Mouse (Mus musculus) brain, embryonic 18.5 days (tissue): ENCODE measurements around the gene Xylb.
A peak's percentile ranks its signal among the peaks of the same experiment; 100 is the strongest.

Source experiments
- DNase-seq: peaks from one replicate; pipeline ENCODE4 v3.0.0-alpha.2; 2012; ENCODE audit warnings: low read depth, low spot score

Xylb gene

DNA sequence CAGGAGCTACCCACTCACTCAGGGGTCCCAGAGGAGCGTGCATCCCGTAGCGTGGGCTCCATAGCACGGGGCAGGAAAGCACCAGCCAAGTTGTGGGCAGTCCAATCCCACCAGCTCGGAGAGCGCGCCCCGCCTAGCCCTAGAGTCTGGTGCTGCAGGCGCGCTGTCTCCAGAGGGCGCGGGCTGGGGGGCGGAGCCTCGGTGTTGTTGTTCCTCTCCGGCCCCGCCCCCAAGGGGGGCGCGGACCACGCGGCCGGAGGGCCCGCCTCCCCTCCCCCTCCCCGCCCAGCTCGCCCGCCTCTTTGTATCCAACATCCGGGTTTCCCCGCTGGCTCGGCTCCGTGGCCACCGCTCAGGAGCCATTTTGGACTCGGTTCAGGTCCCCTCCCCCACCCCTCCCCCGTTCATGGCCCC is 44.6 kb downstream of the Xylb start, which contains the start of gene Acvr2b:
Gene Acvr2b (plus strand): TSS at position 318 of the 414 bp plus-strand sequence.
- DNase-seq: peak; percentile 87

- no peak for DNase-seq
Measured at GRCm38 (mm10) chr9:119402253-119403235, 45.4 kb downstream of the Xylb start.

GRCm38 (mm10) chr9:119403236-119403641 is 46.1 kb downstream of the Xylb start:
- DNase-seq: no peak

GRCm38 (mm10) chr9:119404090-119404489 is 46.9 kb downstream of the Xylb start:
- no peak for DNase-seq

DNA sequence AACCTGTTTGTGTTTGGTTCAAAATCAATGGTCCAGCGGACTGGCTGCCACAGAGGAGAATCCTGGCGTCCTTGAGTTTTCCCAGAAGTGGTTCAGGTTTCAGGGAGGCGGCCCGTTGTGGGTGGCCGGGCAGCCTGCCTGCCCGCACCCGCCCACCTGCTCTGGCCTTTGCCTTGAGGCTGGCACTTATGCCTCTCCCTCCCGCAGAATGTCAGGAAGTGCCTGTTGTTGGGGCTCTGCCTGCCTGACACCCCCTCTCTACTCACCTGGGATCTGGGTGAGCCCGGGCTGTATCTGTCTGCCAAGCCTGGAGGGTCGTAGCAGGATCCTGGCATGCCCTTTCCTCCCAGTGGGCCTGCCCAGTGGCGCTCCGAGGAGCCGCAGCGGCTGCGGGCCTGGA is 50.7 kb downstream of the Xylb start:
- no peak for DNase-seq

DNA sequence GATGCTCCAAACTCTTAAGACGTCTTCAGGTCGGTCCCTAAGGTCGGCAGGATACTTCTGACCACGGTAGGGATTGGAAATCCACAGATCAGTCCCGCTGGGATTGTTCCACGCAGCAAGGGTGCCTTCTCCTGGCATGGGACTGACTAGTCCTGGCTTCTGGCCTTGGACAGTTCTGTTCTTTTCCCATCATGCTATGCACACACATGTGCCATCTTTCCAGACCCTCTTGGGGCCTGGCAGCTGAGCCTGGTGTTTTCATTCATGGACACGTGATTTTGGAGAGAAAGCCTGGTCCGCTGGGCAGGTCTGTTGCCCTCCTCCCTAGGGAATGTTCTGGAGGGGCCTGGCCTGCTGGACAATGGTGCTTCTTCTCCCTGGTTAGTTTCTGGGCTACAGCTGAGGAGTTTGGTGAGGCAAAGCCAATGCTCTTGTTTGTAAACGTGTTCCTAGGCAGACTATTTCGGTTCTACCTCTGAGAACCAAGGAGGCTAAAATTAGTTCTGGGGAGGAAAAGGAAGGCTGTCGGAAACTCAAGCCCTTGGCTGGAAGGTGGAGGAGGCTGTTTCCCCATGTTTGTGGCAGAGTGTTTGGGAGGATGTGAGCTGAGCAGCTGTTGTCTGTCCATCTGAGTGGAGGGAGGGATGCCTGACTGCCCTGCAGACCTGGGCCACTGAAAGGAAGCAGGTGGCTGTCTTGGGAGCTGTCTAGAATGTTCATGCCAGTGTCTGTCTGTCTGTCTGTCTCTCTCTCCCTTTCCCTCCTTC is 51.9 kb downstream of the Xylb start:
- DNase-seq: no peak

- DNase-seq: no peak
Measured at GRCm38 (mm10) chr9:119409864-119410263, 52.7 kb downstream of the Xylb start.

GRCm38 (mm10) chr9:119418025-119418424 is 60.8 kb downstream of the Xylb start:
- no peak for DNase-seq

DNA sequence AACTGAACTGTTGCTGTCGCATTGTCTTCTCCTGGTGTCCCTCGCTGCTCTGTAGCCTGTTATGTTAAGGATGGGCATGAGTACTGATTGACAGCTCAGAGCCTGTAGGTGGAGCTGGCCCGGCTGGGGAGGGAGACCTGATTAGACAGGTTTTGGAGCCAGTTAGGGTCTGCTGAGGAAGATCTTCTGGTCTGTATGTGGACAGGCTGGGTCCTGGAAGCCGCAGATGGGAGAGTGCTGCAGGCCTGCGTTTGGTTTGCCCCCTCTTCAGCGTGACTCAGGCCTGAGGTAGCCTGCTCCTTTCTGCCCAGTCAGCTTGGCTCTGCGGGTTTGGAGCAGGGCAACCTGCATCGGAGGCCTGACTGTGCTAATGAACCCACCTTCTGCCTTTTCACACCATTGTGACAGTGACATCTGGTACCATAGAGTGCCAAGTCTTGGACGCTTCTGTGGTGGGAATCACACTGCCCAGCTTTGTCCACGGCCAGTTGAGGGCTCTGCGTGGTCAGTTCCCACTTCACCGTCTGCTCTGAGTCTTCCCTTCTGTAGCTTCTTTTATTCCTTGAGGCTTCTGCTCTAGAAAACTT is 62.8 kb downstream of the Xylb start:
- DNase-seq: no peak

DNA sequence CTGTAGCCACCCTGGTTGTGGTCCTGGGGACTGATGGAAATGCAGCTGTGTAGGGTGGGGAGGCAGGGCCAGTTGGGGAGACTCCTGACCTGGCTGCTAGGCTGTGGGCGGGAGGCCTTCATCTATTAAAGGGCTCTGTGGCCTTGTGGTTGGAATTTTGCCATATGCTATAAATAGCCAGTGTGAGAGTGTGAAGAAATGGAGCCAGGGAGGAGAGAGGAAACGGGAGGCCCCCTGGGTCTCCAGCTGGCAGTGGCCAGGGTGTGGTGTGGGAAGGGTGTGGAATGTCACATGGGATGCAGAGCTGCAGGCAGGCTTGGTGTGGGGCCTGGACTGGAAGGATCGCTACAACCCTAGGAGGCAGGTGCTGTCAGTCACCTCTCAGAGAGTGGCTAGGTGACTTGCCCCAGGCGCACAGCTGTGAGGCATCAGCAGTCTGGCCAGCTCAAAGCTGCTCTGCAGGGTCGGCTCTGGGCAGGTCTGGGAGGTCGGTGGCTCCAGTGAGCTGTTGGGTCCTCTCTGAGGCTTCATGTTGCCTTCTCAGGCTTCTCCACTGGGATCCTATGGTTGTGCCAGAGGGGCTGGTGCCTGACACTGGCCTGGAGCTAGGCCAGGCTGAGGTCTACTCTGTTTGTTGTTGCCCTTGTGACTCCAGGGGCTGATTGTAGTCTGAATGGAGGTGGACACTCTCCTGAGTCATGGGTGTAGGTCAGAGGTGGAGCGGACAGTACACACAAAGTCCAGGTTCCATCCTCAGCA is 68.2 kb downstream of the Xylb start:
- no peak for DNase-seq

DNA sequence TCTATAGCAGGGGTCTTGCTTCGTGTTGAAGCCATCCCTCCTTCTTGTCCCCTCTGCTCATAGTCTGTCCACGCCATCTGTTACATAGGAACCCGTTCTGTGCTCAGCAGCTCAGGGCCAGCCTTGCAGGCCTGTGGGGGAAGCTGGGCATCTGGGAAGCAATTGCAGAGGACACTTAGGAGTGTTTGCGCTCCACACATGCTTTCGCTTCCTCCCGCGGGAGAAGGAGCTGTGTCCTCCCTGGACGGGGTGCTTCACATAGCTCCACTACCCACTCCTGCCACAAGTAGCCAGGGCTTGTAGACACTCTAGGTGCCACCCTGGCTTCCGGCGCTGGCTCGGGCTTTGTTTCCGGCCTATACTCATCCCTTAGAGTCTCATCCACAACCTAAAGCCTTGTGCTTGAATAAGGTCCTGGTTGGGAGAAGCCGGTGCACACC is 68.8 kb downstream of the Xylb start:
- no peak for DNase-seq

- no peak for DNase-seq
Measured at GRCm38 (mm10) chr9:119426483-119426882, 69.3 kb downstream of the Xylb start.

GRCm38 (mm10) chr9:119430311-119430710 is 73.1 kb downstream of the Xylb start:
- DNase-seq: peak; percentile 34

DNA sequence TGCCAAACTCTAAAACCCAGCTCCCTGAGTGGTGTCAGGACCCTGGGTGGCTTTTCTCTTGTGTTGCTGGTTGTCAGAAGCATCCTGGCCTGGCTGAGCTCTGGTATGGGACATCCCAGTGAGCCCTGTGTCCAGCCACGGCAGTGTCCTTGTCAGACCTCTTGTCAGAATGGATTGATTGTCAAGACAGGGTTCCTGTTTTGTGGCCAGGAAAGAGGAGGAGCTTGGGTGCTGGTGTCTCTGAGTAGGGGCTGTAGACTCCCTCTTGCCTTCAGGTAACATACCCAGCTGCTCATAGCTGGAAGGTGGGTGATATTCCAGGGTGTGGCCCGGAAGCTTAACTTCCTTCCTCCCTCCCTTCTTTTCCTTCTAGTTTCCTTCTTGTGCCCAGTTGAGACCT is 78.7 kb downstream of the Xylb start:
- no peak for DNase-seq

- no peak for DNase-seq
Measured at GRCm38 (mm10) chr9:119438065-119438464, 80.9 kb downstream of the Xylb start.

GRCm38 (mm10) chr9:119438498-119439000 is 81.4 kb downstream of the Xylb start:
- no peak for DNase-seq
